8 mouse cellular contexts compared by ENCODE assay signal in the genomic region with DNA sequence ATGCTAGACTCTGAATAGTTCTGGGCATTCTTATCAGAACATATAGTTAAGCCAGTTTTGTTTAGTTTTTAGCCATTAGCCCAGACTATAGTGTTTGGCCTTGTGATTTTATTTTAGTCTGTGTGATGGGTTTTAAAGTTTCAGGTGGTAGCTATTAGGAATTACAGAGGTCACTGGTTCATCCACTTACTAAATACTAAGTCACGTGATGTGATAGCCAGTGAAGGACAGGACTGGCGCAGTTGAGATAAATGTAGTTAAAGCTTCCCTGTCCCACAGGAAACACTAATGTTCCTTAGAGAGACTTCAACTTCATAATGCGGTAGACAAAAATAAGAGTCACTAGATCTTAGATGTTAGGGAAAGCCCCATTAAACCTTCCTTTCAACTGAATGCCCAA. TPM values are rescaled to one million over a fixed set of nuclear protein-coding genes. Genes with fewer than 3 reads are reported as not detected.
DNase-seq lines count a peak whose midpoint lies in the region; ATAC-seq and TF ChIP-seq lines count a peak whose summit lies in the region.

No protein-coding gene starts in this region.

- H3K79me2 ChIP-seq in C2C12 (ENCODE audit: control insufficient read depth, insufficient read depth), result peaks cover 51% of the 10 kb centered on the region

- peak overlapping the region; percentile 52 for H3K4me3 ChIP-seq in C2C12 (ENCODE audit: insufficient read depth, poor library complexity, severe bottlenecking)
- peak overlapping the region; percentile 72 for H3K4me3 ChIP-seq in forebrain, embryonic 13.5 days
- H3K4me3 ChIP-seq in liver, embryonic 14.5 days (ENCODE audit: insufficient read depth in 1 of 2, low read depth in 2 of 2, low read length in 2 of 2), result peak overlapping the region; percentile 75 to 87

- peak overlapping the region; percentile 69 for H3K4me2 ChIP-seq in forebrain, embryonic 13.5 days
- H3K4me2 ChIP-seq in liver, embryonic 14.5 days (ENCODE audit: low read depth), result peak overlapping the region; percentile 83

- no peak for ATAC-seq in forebrain, embryonic 13.5 days
- ATAC-seq in liver, embryonic 14.5 days (ENCODE audit: insufficient read depth), result no peak

- H3K9me3 ChIP-seq in forebrain, embryonic 13.5 days (replicated peaks), result no peaks in the 10 kb centered on the region
- no peaks in the 10 kb centered on the region for H3K9me3 ChIP-seq in liver, embryonic 14.5 days (ENCODE audit: control insufficient read depth, low read length)

- TF ChIP-seq CTCF in C2C12 (IDR thresholded peaks at IDR 0.05; ENCODE audit: control insufficient read depth, insufficient read depth, insufficient read length), result no peak
- TF ChIP-seq CTCF in liver, embryonic 14.5 days (IDR thresholded peaks at IDR 0.05; ENCODE audit: low read depth), result no peak

- 79% methylated on average over 3 of the region's 3 CpGs for WGBS in forebrain, embryonic 13.5 days
- 38% methylated on average over 3 of the region's 3 CpGs for WGBS in liver, embryonic 14.5 days (ENCODE audit: insufficient replicate concordance)

- H3ac ChIP-seq in C2C12 (ENCODE audit: control insufficient read depth, insufficient read length, low read depth), result no peak overlapping the region

- H3K27ac ChIP-seq in forebrain, embryonic 13.5 days, result no peak overlapping the region
- no peak overlapping the region; the same call in 1 of the 2 replicates for H3K27ac ChIP-seq in liver, embryonic 14.5 days

- no peak for TF ChIP-seq EP300 in liver, embryonic 14.5 days (IDR thresholded peaks at IDR 0.05; ENCODE audit: low read depth)

- peak overlapping the region; percentile 91 for H3K9ac ChIP-seq in forebrain, embryonic 13.5 days
- peak overlapping the region; percentile 95 for H3K9ac ChIP-seq in liver, embryonic 14.5 days (replicated peaks)

- no peaks in the 10 kb centered on the region for H3K27me3 ChIP-seq in C2C12 (ENCODE audit: control insufficient read depth, insufficient read depth, insufficient read length)
- H3K27me3 ChIP-seq in forebrain, embryonic 13.5 days, result no peaks in the 10 kb centered on the region
- H3K27me3 ChIP-seq in liver, embryonic 14.5 days (ENCODE audit: control insufficient read depth, insufficient read depth, low read length), result no peaks in the 10 kb centered on the region

- peaks cover 26% of the 10 kb centered on the region for H3K79me3 ChIP-seq in C2C12 (ENCODE audit: low read depth)

- H3K4me1 ChIP-seq in forebrain, embryonic 13.5 days, result peaks cover 36% of the 10 kb centered on the region
- H3K4me1 ChIP-seq in liver, embryonic 14.5 days (replicated peaks; ENCODE audit: control insufficient read depth in 2 of 2, insufficient read depth in 2 of 2, low read length in 1 of 2), result peaks cover 17 to 20% of the 10 kb centered on the region in 2 experiments

- peaks cover 29% of the 10 kb centered on the region for H3K36me3 ChIP-seq in C2C12 (ENCODE audit: control insufficient read depth, insufficient read depth)
- peaks cover 10% of the 10 kb centered on the region for H3K36me3 ChIP-seq in forebrain, embryonic 13.5 days (ENCODE audit: poor library complexity, severe bottlenecking)
- peaks cover 9% of the 10 kb centered on the region for H3K36me3 ChIP-seq in liver, embryonic 14.5 days (replicated peaks; ENCODE audit: control insufficient read depth, insufficient read depth, low read depth)

- DNase-seq in embryo, embryonic 10.5 days (ENCODE audit: low spot score), result peak; percentile 37
- no peak for DNase-seq in embryo, embryonic 11 days
- peak in 2 of 3 experiments; percentile 6 to 12 for DNase-seq in liver, embryonic 14.5 days (ENCODE audit: low read depth in 3 of 3, low spot score in 3 of 3)
- DNase-seq in spleen, postnatal 4 days (ENCODE audit: low spot score in 2 of 2), result no peak
- no peak for DNase-seq in spleen, adult 18-20 months
- DNase-seq in thymus, postnatal 0 days (ENCODE audit: low spot score), result no peak

TF ChIP-seq in C2C12, 6 proteins besides CTCF, POLR2A, EP300 and RAD21:
- TF ChIP-seq FOSL1 (IDR thresholded peaks at IDR 0.05; ENCODE audit: insufficient read depth, low read length, poor library complexity, severe bottlenecking) (no peak), USF1 (IDR thresholded peaks at IDR 0.05; ENCODE audit: low read depth) (peak; percentile 73)

RNA-seq across cellular contexts. Expression of a gene that starts 0.8 kb away (rescaled TPM):
- polyA plus RNA-seq in C2C12 (2012; fragmentation: generic; extraction: Trizol), result 14.2 TPM
- polyA plus RNA-seq in forebrain, embryonic 13.5 days (2015; fragmentation: Nextera tagmentation; extraction: Ambion mirVana), result 3.6 and 5.2 TPM in 2 replicates
- polyA plus RNA-seq in liver, embryonic 14.5 days (2012; rRNA removed), result 5.1 and 7.2 TPM in 2 replicates
- polyA plus RNA-seq in liver, embryonic 14.5 days (2014; fragmentation: Nextera tagmentation; extraction: Ambion mirVana), result 6.8 and 7.2 TPM in 2 replicates
- 9.8 and 9.9 TPM in 2 replicates for polyA plus RNA-seq in thymus, postnatal 0 days (2015; fragmentation: Nextera tagmentation; extraction: Ambion mirVana)

RNA-seq across cellular contexts. Expression of a gene that starts 1.0 kb away (rescaled TPM):
- 14.0 TPM for polyA plus RNA-seq in C2C12 (2012; fragmentation: generic; extraction: Trizol)
- polyA plus RNA-seq in forebrain, embryonic 13.5 days (2015; fragmentation: Nextera tagmentation; extraction: Ambion mirVana), result 22.8 and 25.0 TPM in 2 replicates
- 1.6 and 2.8 TPM in 2 replicates for polyA plus RNA-seq in liver, embryonic 14.5 days (2012; rRNA removed)
- 4.9 and 6.1 TPM in 2 replicates for polyA plus RNA-seq in liver, embryonic 14.5 days (2014; fragmentation: Nextera tagmentation; extraction: Ambion mirVana)
- 9.9 and 10.5 TPM in 2 replicates for polyA plus RNA-seq in thymus, postnatal 0 days (2015; fragmentation: Nextera tagmentation; extraction: Ambion mirVana)

Comparison
In these comparisons a context has a peak if more than half of its experiments do, and no peak if none do; other contexts are left out.
1. DNase-seq: peak in embryo, embryonic 10.5 days (single experiment) and liver, embryonic 14.5 days (2 of 3); none in embryo, embryonic 11 days (single experiment), spleen, postnatal 4 days (0 of 2), spleen, adult 18-20 months (0 of 2) and thymus, postnatal 0 days (single experiment).
2. Peak in every context shown above with its lines, with median percentiles within 50 percentile points of each other: H3K4me3 ChIP-seq.